Mouse (Mus musculus) ovary, adult 18-20 months (tissue): ENCODE data around the gene 2300009A05Rik.

ENCODE experiments used
- DNase-seq: peaks from one replicate; pipeline ENCODE4 v3.0.0; 2022; ENCODE audit warnings: low spot score, mixed read lengths

Gene 2300009A05Rik

GRCm38 (mm10) chr9:63346029-63346428 is 53.0 kb downstream of the 2300009A05Rik start:
- no peak for DNase-seq
